Mouse (Mus musculus) CH12.LX (cell line): ENCODE data around the gene Pold1.

Source experiments
- CHD1 ChIP-seq: IDR thresholded peaks from 2 replicates; pipeline ENCODE4 v1.6.1; 2012; ENCODE audit warnings: low read depth, low read length, improper control_type of control experiment, inconsistent platforms
- CTCF ChIP-seq, 2 experiments: IDR thresholded peaks in 1 of 2; conservative IDR thresholded peaks in 1 of 2; 2 replicates each; pipeline ENCODE4 v1.5.1; 2011 to 2012; ENCODE audit warnings: low read depth in 2 of 2, low read length in 2 of 2, improper control_type of control experiment in 1 of 2, inconsistent platforms in 1 of 2, mild to moderate bottlenecking in 1 of 2, moderate library complexity in 1 of 2
- ELF1 ChIP-seq: IDR thresholded peaks from 2 replicates; pipeline ENCODE4 v1.6.1; 2014; ENCODE audit warnings: low read depth, mild to moderate bottlenecking, inconsistent platforms, low read length, improper control_type of control experiment
- EP300 ChIP-seq: IDR thresholded peaks from 2 replicates; pipeline ENCODE4 v1.6.1; 2011; ENCODE audit warnings: low read length, improper control_type of control experiment
- ETS1 ChIP-seq: conservative IDR thresholded peaks from 2 replicates; pipeline ENCODE4 v1.6.1; 2012; ENCODE audit warnings: low read depth, mild to moderate bottlenecking, inconsistent platforms, low read length, improper control_type of control experiment, moderate library complexity
- MXI1 ChIP-seq: IDR thresholded peaks from 2 replicates; pipeline ENCODE4 v1.6.1; 2011; ENCODE audit warnings: mild to moderate bottlenecking, low read depth, low read length, improper control_type of control experiment
- POLR2A ChIP-seq: IDR thresholded peaks from 2 replicates; pipeline ENCODE4 v1.6.1; 2011; ENCODE audit warnings: low read depth, mild to moderate bottlenecking, improper control_type of control experiment, low read length
- UBTF ChIP-seq: IDR thresholded peaks from 2 replicates; pipeline ENCODE4 v1.6.1; 2012; ENCODE audit warnings: low read depth, mild to moderate bottlenecking, inconsistent platforms, low read length, improper control_type of control experiment, moderate library complexity
- USF1 ChIP-seq: IDR thresholded peaks from 2 replicates; pipeline ENCODE4 v1.6.1; 2014; ENCODE audit warnings: low read depth, mild to moderate bottlenecking, inconsistent platforms, low read length, improper control_type of control experiment
- ZMIZ1 ChIP-seq: IDR thresholded peaks from 2 replicates; pipeline ENCODE4 v1.6.1; 2012; ENCODE audit warnings: low read depth, mild to moderate bottlenecking, inconsistent platforms, low read length, improper control_type of control experiment

GRCm38 (mm10) chr7:44487936-44488335 is 60.7 kb downstream of the Pold1 start:
- TF ChIP-seq CTCF (conservative IDR thresholded peaks at IDR 0.05 in 1 of 2, IDR thresholded peaks at IDR 0.05 in 1 of 2; ENCODE audit: low read depth in 2 of 2, low read length in 2 of 2) = no peak
- no peak for TF ChIP-seq ZMIZ1
- TF ChIP-seq POLR2A = no peak
- TF ChIP-seq EP300 = no peak
- no peak for TF ChIP-seq ELF1
- no peak for TF ChIP-seq UBTF
- no peak for TF ChIP-seq USF1
- TF ChIP-seq CHD1 = no peak
- no peak for TF ChIP-seq ETS1
- TF ChIP-seq MXI1 = no peak
